Mouse (Mus musculus) liver, postnatal 0 days (tissue): ENCODE data around the gene Ceacam20. TPM values are rescaled to one million over a fixed set of nuclear protein-coding genes. Genes with fewer than 3 reads are reported as not detected.

Experiments
- ATAC-seq: fragments of 200-750 bp; cut with Nextera tagmentation; 2 replicates; pipeline ENCODE4 v1.8.0; 2017; ENCODE audit warnings: mild to moderate bottlenecking, moderate library complexity
- DNase-seq: peaks from one replicate; pipeline ENCODE4 v3.0.0-alpha.2; 2016
- H3K27ac ChIP-seq: fragments of 300-500 bp; sonication (generic); 2 replicates; pipeline ENCODE4 v1.5.1; 2014; ENCODE audit warnings: antibody characterized with exemption, moderate library complexity, mild to moderate bottlenecking, low read depth
- H3K27me3 ChIP-seq: fragments of 300-500 bp; sonication (generic); 2 replicates; pipeline ENCODE4 v1.6.1; 2014; ENCODE audit warnings: low read length, control low read depth, mixed read lengths; ENCODE audit not compliant: insufficient read depth
- H3K36me3 ChIP-seq: fragments of 300-500 bp; sonication (generic); replicated peaks from 2 replicates; pipeline ENCODE4 v1.6.1; 2014; ENCODE audit warnings: mild to moderate bottlenecking, control low read depth, low read length, moderate library complexity, mixed read lengths; ENCODE audit not compliant: insufficient read depth
- H3K4me1 ChIP-seq: fragments of 300-500 bp; sonication (generic); 2 replicates; pipeline ENCODE4 v1.6.1; 2014; ENCODE audit warnings: antibody characterized with exemption, mild to moderate bottlenecking, control low read depth; ENCODE audit not compliant: insufficient read depth
- H3K4me2 ChIP-seq: fragments of 300-500 bp; sonication (generic); 2 replicates; pipeline ENCODE4 v1.6.1; 2014; ENCODE audit warnings: low read depth, mild to moderate bottlenecking, low read length, moderate library complexity, mixed read lengths
- H3K4me3 ChIP-seq: fragments of 300-500 bp; sonication (generic); 2 replicates; pipeline ENCODE4 v1.5.1; 2014; ENCODE audit warnings: low read depth, low read length
- H3K9ac ChIP-seq: fragments of 300-500 bp; sonication (generic); replicated peaks from 2 replicates; pipeline ENCODE4 v1.6.1; 2014; ENCODE audit warnings: mild to moderate bottlenecking, moderate library complexity
- H3K9me3 ChIP-seq: fragments of 300-500 bp; sonication (generic); 2 replicates; pipeline ENCODE4 v1.6.1; 2016; ENCODE audit warnings: mild to moderate bottlenecking, control low read depth, low read length, mixed read lengths
- CTCF ChIP-seq: sonication (generic); IDR thresholded peaks from 2 replicates; pipeline ENCODE4 v1.5.1; 2016; ENCODE audit warnings: antibody characterized with exemption, low read depth
- EP300 ChIP-seq: IDR thresholded peaks from 2 replicates; pipeline ENCODE4 v1.6.1; 2016; ENCODE audit warnings: antibody characterized with exemption, low read depth, mild to moderate bottlenecking
- WGBS: fragments of 180-500 bp; shearing (Covaris S2); extraction: QIAGEN DNeasy Blood & Tissue Kit; methylation state at CpG from one replicate; pipeline ENCODE4 v1.1.7; 2014; ENCODE audit not compliant: insufficient replicate concordance; 5-methylcytosine and 5-hydroxymethylcytosine counted together
- polyA plus RNA-seq: library from polyadenylated mRNA; unstranded; fragments of >200 nt; fragmentation: Nextera tagmentation; extraction: Ambion mirVana; gene quantifications from 2 replicates; pipeline ENCODE4 v1.2.1, GENCODE M21; 2015

Ceacam20 gene
- polyA plus RNA-seq, 1 experiment from 2014 or later, result not detected

DNA sequence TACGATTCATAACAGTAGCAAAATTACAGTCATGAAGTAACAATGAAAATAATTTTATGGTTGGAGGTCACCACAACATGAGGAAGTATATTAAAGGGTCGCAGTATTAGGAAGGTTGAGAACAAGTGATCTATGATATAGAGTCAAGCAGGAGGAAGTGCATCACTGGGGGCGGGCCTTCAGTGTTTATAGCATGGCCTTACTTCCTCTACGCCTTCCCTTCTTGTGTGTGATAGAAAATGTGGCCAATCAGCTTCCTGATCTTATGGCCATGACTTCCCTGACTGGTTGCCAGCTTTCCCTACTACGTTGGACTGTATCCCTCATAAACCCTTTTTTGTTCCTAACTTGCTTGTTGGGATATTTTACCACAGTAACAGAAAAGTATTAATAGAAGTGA, 20.0 kb upstream of the Ceacam20 start:
- WGBS, result 65% methylated on average over 5 of the region's 5 CpGs
- Histone ChIP-seq H3K4me2 (no peak overlapping the region), H3K4me3 (no peak overlapping the region), H3K27me3 (no peaks in the 10 kb centered on the region), H3K9me3 (no peaks in the 10 kb centered on the region), H3K36me3 (no peaks in the 10 kb centered on the region), H3K27ac (no peak overlapping the region), H3K4me1 (0 out of 2 replicates have a peak, but pooled peaks cover 3% of the 10 kb centered on the region), H3K9ac (no peak overlapping the region)
- ATAC-seq (no peak), DNase-seq (no peak)
- no peak for TF ChIP-seq CTCF

DNA sequence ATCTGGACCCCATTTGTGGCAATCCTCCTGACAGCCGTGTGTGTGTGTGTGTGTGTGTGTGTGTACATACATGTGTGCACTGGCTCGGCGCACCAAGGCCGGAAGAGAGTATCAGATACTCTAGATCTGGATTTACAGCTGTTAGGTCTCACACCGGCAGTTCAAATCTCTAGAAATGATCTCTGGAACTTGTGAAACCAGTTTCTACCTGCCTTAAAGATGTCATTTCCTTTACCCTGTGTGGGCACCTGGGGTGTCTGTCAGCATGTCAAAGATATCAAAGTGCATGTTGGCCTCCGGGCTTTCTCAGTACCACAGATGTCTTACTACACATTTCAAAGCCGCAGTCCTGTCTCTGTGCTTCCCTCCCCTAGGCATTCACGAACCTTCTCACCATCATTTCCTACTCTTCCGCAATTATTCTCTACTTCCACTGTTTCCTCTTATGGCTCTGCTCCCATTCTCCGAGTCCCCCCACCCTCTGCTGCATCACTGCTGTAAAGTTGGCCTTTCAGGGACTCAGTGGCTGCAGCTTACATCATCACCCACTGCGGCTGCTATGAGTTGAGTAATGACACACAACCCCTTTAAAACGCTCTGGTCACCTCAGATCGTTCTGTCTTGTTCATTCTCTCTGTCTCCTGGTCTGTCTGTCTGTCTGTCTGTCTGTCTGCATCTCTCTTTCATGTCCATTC, 19.2 kb upstream of the Ceacam20 start:
- TF ChIP-seq EP300 (no peak), CTCF (no peak)
- H3K4me2 ChIP-seq, result no peak overlapping the region
- no peak overlapping the region for H3K4me3 ChIP-seq
- no peak overlapping the region for H3K9ac ChIP-seq
- H3K36me3 ChIP-seq, result no peaks in the 10 kb centered on the region
- no peak overlapping the region for H3K27ac ChIP-seq
- DNase-seq (no peak), ATAC-seq (no peak)
- 68% methylated on average over 13 of the region's 13 CpGs for WGBS
- no peaks in the 10 kb centered on the region for H3K9me3 ChIP-seq
- no peaks in the 10 kb centered on the region for H3K27me3 ChIP-seq
- H3K4me1 ChIP-seq, result no peaks in the 10 kb centered on the region

DNA sequence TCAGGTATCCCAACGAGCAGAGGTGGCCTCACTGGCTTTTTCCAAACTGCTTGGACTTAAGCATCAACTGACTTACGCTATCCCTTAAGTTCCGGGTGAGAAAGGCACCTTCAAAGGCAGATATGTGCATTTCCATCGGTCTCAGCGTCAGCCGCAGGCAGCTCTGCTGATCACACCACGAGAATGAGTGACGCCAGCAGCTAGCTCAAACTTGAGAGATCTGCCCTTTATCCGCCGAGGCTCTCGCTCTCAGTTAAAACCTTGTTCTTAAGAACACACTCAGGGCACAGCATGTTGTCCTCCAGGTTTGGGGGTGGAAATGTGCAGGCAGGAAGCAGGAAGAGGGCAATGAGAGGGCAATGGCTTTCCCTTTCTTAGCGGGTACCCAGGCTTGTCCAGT, 16.3 kb upstream of the Ceacam20 start:
- no peak overlapping the region for H3K4me3 ChIP-seq
- no peak overlapping the region for H3K4me2 ChIP-seq
- no peak for ATAC-seq
- 81% methylated on average over 12 of the region's 12 CpGs for WGBS
- H3K27me3 ChIP-seq, result no peaks in the 10 kb centered on the region
- no peaks in the 10 kb centered on the region for H3K36me3 ChIP-seq
- TF ChIP-seq CTCF (no peak), EP300 (no peak)
- no peak overlapping the region for H3K27ac ChIP-seq
- no peak for DNase-seq
- no peak overlapping the region for H3K9ac ChIP-seq
- no peaks in the 10 kb centered on the region for H3K4me1 ChIP-seq
- no peaks in the 10 kb centered on the region for H3K9me3 ChIP-seq

DNA sequence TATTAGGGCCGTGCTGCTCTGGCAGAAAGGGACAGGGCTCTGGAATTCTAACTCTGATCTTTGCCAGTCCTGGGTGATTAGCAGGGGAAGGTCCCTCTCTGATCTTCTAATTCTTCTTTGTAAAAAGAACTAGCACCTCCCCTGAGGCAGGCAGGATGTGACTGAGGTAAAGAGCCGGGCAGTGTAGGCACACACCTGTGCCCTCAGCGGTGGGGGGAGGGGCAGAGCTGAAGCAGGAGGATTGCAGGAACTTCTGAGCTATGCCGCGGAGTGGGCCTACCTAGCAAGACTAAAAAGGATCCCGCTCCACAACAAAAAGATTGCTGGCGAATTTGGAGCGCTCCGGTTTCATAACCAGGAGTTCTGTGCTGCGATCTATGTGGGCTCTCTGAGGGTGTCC, 15.2 kb upstream of the Ceacam20 start:
- 70% methylated on average over 10 of the region's 10 CpGs for WGBS
- TF ChIP-seq EP300, result no peak
- no peak for TF ChIP-seq CTCF
- H3K36me3 ChIP-seq, result no peaks in the 10 kb centered on the region
- H3K9ac ChIP-seq, result no peak overlapping the region
- H3K27ac ChIP-seq, result no peak overlapping the region
- H3K9me3 ChIP-seq, result no peaks in the 10 kb centered on the region
- no peak overlapping the region for H3K4me3 ChIP-seq
- no peaks in the 10 kb centered on the region for H3K4me1 ChIP-seq
- DNase-seq (no peak), ATAC-seq (no peak)
- no peaks in the 10 kb centered on the region for H3K27me3 ChIP-seq
- H3K4me2 ChIP-seq, result no peak overlapping the region

DNA sequence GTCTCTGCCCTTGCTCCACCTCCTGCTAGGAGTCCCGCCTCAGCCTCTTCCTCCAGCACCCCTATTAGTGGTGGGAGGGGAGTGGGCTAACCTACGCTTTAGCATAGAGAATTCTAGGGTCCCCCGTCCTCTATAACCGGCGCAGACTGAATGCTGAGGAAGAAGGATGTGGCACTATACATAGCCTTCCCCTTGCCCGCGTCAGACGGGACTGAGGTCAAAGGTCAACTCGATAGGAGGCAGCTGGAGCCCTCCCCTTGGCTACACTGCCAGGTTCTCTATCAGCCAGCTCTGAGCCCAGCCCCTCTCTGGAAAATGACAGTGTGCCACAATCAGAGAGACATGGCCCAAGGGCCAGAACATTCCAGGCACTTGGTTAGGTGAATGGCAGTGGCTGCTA, 14.6 kb upstream of the Ceacam20 start, which contains the start of gene Igsf23:
TSS of gene Igsf23 (minus strand) at position 168 of the 400 bp plus-strand sequence.
- Histone ChIP-seq H3K4me2 (no peak within 1 kb of the TSS), H3K9me3 (no peaks in the 10 kb centered on the region), H3K9ac (no peak within 1 kb of the TSS), H3K4me3 (no peak within 1 kb of the TSS), H3K36me3 (no peaks in the 10 kb centered on the region), H3K27me3 (no peaks in the 10 kb centered on the region), H3K27ac (no peak within 1 kb of the TSS), H3K4me1 (no peaks in the 10 kb centered on the region)
- WGBS, result 54% methylated on average over 9 of the region's 9 CpGs
- TF ChIP-seq CTCF, result no peak
- no peak for TF ChIP-seq EP300
- ATAC-seq (peak; percentile 55; the same call in 1 of the 2 replicates), DNase-seq (no peak)

DNA sequence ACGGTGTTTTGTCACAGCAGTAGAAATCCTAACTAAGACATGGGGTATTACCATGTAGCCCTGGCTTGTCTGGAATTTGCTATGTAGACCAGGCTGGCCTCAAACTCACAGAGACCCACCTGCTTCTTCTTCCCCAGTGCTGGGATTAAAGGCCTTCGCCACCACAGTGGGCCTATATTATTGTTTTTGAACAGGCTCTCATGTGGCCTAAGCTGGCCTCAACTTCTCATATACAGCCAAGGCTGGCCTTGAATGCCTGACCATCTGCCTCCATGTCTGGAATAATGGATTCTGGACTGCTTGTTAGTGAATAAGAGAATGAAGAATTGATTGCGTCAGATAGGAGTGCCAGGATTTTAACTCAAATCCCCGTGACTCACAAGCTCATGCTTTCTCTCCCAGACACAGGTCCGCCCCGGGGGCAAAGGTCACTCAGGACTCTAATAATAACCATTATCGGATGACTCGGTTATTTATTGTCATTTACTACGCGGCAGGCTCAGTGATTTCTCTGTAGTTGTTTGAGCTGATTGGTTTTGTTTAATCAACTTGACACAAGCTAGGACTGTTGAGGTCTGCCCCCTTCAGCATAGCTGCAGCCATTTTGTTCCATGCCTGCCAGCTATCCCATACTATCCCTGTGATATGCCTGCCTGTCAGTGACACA, 12.8 kb upstream of the Ceacam20 start:
- Histone ChIP-seq H3K36me3 (no peaks in the 10 kb centered on the region), H3K27ac (no peak overlapping the region), H3K4me1 (no peaks in the 10 kb centered on the region), H3K4me3 (no peak overlapping the region), H3K27me3 (no peaks in the 10 kb centered on the region), H3K9ac (no peak overlapping the region), H3K9me3 (no peaks in the 10 kb centered on the region), H3K4me2 (no peak overlapping the region)
- ATAC-seq (peak; percentile 70), DNase-seq (peak; percentile 42)
- no peak for TF ChIP-seq EP300
- no peak for TF ChIP-seq CTCF
- WGBS, result 65% methylated on average over 10 of the region's 10 CpGs
